ENCODE assay signal across 8 mouse cellular contexts in genomic region chr7:98308607-98309218, GRCm38 (mm10). TPM values are rescaled to one million over a fixed set of nuclear protein-coding genes. Genes with fewer than 3 reads are reported as not detected.
DNase-seq lines count a peak whose midpoint lies in the region; ATAC-seq and TF ChIP-seq lines count a peak whose summit lies in the region.

No protein-coding gene starts in this region.

- peak; percentile 68 for ATAC-seq in frontal cortex, adult (ENCODE audit: low TSS enrichment)
- ATAC-seq in embryonic facial prominence, embryonic 14.5 days (ENCODE audit: low read depth), result peak; percentile 53; the same call in 1 of the 2 replicates
- ATAC-seq in midbrain, embryonic 15.5 days (replicated peaks), result peak; percentile 80; the same call in 1 of the 2 replicates
- ATAC-seq in activated CD4-positive, CD25-positive, alpha-beta regulatory T cell, adult 4 months, result no peak

- H3K4me1 ChIP-seq in embryonic facial prominence, embryonic 14.5 days (ENCODE audit: control insufficient read depth, insufficient read depth, low read length), result peaks cover 6% of the 10 kb centered on the region; the same call in 1 of the 2 replicates
- H3K4me1 ChIP-seq in midbrain, embryonic 15.5 days, result peaks cover 8% of the 10 kb centered on the region

- no peaks in the 10 kb centered on the region for H3K36me3 ChIP-seq in C2C12 (ENCODE audit: control insufficient read depth, insufficient read depth)
- no peaks in the 10 kb centered on the region for H3K36me3 ChIP-seq in embryonic facial prominence, embryonic 14.5 days (ENCODE audit: control insufficient read depth, insufficient read depth, low read length)
- H3K36me3 ChIP-seq in midbrain, embryonic 15.5 days (replicated peaks), result no peaks in the 10 kb centered on the region

- H3K4me2 ChIP-seq in embryonic facial prominence, embryonic 14.5 days (ENCODE audit: low read depth, low read length), result peak overlapping the region; percentile 88
- H3K4me2 ChIP-seq in midbrain, embryonic 15.5 days, result peak overlapping the region; percentile 81

- H3K27me3 ChIP-seq in C2C12 (ENCODE audit: control insufficient read depth, insufficient read depth, insufficient read length), result no peaks in the 10 kb centered on the region
- no peaks in the 10 kb centered on the region for H3K27me3 ChIP-seq in embryonic facial prominence, embryonic 14.5 days (replicated peaks; ENCODE audit: control insufficient read depth, insufficient read depth, low read length)
- no peaks in the 10 kb centered on the region for H3K27me3 ChIP-seq in midbrain, embryonic 15.5 days (replicated peaks)

- H3K4me3 ChIP-seq in C2C12 (ENCODE audit: insufficient read depth, poor library complexity, severe bottlenecking), result peak overlapping the region; percentile 39
- peak overlapping the region; percentile 71 for H3K4me3 ChIP-seq in embryonic facial prominence, embryonic 14.5 days (ENCODE audit: low read depth, low read length)
- H3K4me3 ChIP-seq in midbrain, embryonic 15.5 days, result peak overlapping the region; percentile 55

- TF ChIP-seq CTCF in C2C12 (IDR thresholded peaks at IDR 0.05; ENCODE audit: control insufficient read depth, insufficient read depth, insufficient read length), result no peak

- H3K27ac ChIP-seq in embryonic facial prominence, embryonic 14.5 days (replicated peaks; ENCODE audit: low read depth, low read length), result peak overlapping the region; percentile 45; the same call in 1 of the 2 replicates
- H3K27ac ChIP-seq in midbrain, embryonic 15.5 days, result peak overlapping the region; percentile 58

- 1% methylated on average over 7 of the region's 33 CpGs for WGBS in embryonic facial prominence, embryonic 14.5 days
- under 1% methylated on average over 33 of the region's 33 CpGs for WGBS in midbrain, embryonic 15.5 days

- no peaks in the 10 kb centered on the region for H3K79me3 ChIP-seq in C2C12 (ENCODE audit: low read depth)

- no peak for DNase-seq in frontal cortex, postnatal 10 days (ENCODE audit: low spot score in 2 of 2)
- DNase-seq in embryonic facial prominence, embryonic 14.5 days (ENCODE audit: low spot score), result peak; percentile 23
- DNase-seq in induced T-regulatory cell, adult 2 months (ENCODE audit: low read depth), result peak; percentile 35
- DNase-seq in natural killer cell, adult 2 months (ENCODE audit: low spot score in 2 of 2), result no peak

- H3K9ac ChIP-seq in embryonic facial prominence, embryonic 14.5 days (ENCODE audit: low read depth, low read length), result peak overlapping the region; percentile 81
- peak overlapping the region; percentile 77 for H3K9ac ChIP-seq in midbrain, embryonic 15.5 days

- H3ac ChIP-seq in C2C12 (ENCODE audit: control insufficient read depth, insufficient read length, low read depth), result peak overlapping the region; percentile 76

- H3K9me3 ChIP-seq in embryonic facial prominence, embryonic 14.5 days (ENCODE audit: control insufficient read depth, low read length), result no peaks in the 10 kb centered on the region
- H3K9me3 ChIP-seq in midbrain, embryonic 15.5 days, result no peaks in the 10 kb centered on the region

- H3K79me2 ChIP-seq in C2C12 (ENCODE audit: control insufficient read depth, insufficient read depth), result no peaks in the 10 kb centered on the region

TF ChIP-seq in C2C12, 6 proteins besides CTCF, POLR2A, EP300 and RAD21:
- TF ChIP-seq USF1 (IDR thresholded peaks at IDR 0.05; ENCODE audit: low read depth), result no peak
- no peak for TF ChIP-seq FOSL1 (IDR thresholded peaks at IDR 0.05; ENCODE audit: insufficient read depth, low read length, poor library complexity, severe bottlenecking)
- TF ChIP-seq MYOD1 (IDR thresholded peaks at IDR 0.05; ENCODE audit: control insufficient read depth, insufficient read length, low read depth), result no peak
- no peak for TF ChIP-seq CEBPB (IDR thresholded peaks at IDR 0.05; ENCODE audit: low read depth)
- TF ChIP-seq MAX (IDR thresholded peaks at IDR 0.05), result no peak
- no peak for TF ChIP-seq MYOG (IDR thresholded peaks at IDR 0.05; ENCODE audit: control insufficient read depth, extremely low read depth, insufficient read length)

RNA-seq across cellular contexts. Expression of gene Acer3, which starts 12.3 kb away (rescaled TPM):
- 7.6 TPM for polyA plus RNA-seq in C2C12 (2012; fragmentation: generic; extraction: Trizol)
- 31.8 and 34.3 TPM in 2 replicates for polyA plus RNA-seq in embryonic facial prominence, embryonic 14.5 days (2014; fragmentation: Nextera tagmentation; extraction: Ambion mirVana)
- polyA plus RNA-seq in midbrain, embryonic 15.5 days (2015; fragmentation: Nextera tagmentation; extraction: Ambion mirVana), result 18.3 and 18.8 TPM in 2 replicates
- polyA plus RNA-seq in activated CD4-positive, CD25-positive, alpha-beta regulatory T cell, adult 4 months (2017; shearing (Covaris generic)), result 10 to 100 TPM; 12.7 to 13.0 TPM

RNA-seq across cellular contexts. Expression of gene Tsku, which starts 52.4 kb away (rescaled TPM):
- 9.6 TPM for polyA plus RNA-seq in C2C12 (2012; fragmentation: generic; extraction: Trizol)
- 23.6 and 24.7 TPM in 2 replicates for polyA plus RNA-seq in embryonic facial prominence, embryonic 14.5 days (2014; fragmentation: Nextera tagmentation; extraction: Ambion mirVana)
- polyA plus RNA-seq in midbrain, embryonic 15.5 days (2015; fragmentation: Nextera tagmentation; extraction: Ambion mirVana), result 8.5 and 8.9 TPM in 2 replicates
- not detected for polyA plus RNA-seq in activated CD4-positive, CD25-positive, alpha-beta regulatory T cell, adult 4 months (2017; shearing (Covaris generic))

Comparison
In these comparisons a context has a peak if more than half of its experiments do, and no peak if none do; other contexts are left out.
1. DNase-seq: peak in embryonic facial prominence, embryonic 14.5 days (single experiment) and induced T-regulatory cell, adult 2 months (single experiment); none in frontal cortex, postnatal 10 days (0 of 2) and natural killer cell, adult 2 months (0 of 2).
2. Peak in every context shown above with its lines, with median percentiles within 50 percentile points of each other: H3K4me3 ChIP-seq.